Mouse (Mus musculus) urinary bladder, postnatal 36 days (tissue): ENCODE results near the gene Crispld2.

Experiments
- DNase-seq, 2 experiments: peaks; one replicate each; pipeline ENCODE4 v3.0.0; 2022; ENCODE audit warnings: low spot score in 2 of 2, mixed read lengths in 1 of 2

Crispld2 gene

GRCm38 (mm10) chr8:120067936-120068668 is 75.9 kb downstream of the Crispld2 start:
- DNase-seq: peak in 1 of 2 experiments; percentile 33

GRCm38 (mm10) chr8:120071684-120072083 is 79.4 kb downstream of the Crispld2 start:
- DNase-seq: peak; percentile 82 to 86

DNA sequence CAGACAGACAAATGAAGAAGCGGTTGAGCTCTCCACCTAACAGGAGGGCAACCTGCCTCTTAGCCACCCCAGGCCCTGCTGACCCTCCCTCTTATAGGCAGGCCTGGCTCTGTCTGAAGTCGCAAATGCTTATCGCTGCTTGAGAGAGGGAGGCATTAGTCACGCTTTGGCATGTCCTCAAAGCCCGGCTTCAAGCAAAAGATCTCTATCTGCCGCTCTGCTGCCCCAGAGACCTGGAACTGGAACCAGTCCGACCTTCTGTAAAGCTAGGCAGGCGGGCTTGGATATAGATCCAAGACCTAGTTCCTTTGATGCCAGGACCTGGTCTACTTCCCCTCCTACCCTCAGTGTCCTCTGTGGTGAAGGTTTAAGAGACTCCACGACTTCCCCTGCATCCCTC is 80.0 kb downstream of the Crispld2 start:
- DNase-seq: peak; percentile 69 to 76

- DNase-seq: peak in 1 of 2 experiments; percentile 43
These were observed 80.6 kb downstream of the Crispld2 start for GRCm38 (mm10) chr8:120072827-120073226.

DNA sequence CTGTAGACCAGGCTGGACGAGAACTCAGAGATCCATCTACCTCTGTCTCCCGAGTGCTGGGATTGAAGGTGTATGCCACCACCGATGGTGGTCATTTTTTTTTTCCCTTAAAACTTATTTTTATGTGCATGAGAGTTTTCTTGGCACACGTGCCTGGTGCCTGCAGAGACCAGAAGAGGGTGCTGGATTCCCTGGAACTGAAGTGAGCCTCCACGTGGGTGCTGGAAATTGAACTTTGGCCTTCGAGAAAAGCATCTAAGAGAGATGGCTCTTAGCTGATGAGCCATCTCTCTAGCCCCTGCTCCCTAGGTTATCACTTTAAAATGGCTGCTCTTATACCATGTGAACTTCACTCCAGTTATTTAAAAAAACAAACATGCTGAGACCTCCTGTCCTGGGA is 82.3 kb downstream of the Crispld2 start:
- DNase-seq: no peak

DNA sequence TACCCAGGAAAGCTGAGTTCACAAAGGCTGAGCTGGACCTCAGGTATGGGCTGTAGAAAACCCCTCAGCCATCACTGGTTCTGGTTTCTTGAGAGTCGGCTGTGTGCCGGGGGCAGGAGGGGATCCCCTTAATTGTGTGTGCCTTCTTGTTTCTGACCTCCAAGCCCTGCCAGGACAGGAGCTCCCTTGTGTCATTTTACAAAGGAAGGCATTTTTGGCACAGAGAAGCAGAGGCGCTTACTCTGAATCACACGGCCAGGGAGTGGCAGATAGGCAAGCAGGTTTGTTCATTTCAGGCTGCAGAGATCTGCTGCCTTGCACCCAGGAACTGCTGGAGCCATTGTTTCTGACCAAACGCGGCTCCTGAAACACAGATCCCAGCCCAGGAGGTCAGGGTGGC is 83.1 kb downstream of the Crispld2 start:
- DNase-seq: no peak

GRCm38 (mm10) chr8:120078080-120078479 is 85.8 kb downstream of the Crispld2 start:
- DNase-seq: peak; percentile 62 to 75

DNA sequence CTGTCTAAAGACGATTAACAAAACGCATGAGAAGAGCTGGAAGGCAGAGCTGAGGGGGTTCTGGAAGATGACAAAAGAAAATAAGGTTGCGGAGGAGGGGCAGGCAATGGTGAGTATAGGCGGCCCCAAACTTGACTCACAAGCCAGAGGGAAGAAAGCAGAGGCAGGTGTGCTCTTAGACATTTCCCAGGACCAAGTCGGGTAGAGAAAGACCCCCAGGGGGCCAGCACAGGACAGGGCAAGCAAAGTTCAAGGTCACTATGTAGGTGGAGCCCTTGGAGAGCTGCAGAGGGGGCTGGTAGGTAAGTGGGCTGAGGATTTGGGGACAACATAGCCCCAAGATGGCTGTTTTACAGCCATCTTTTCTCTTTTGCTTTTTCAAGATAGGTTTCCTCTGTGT is 87.1 kb downstream of the Crispld2 start:
- DNase-seq: no peak

- peak in 1 of 2 experiments; percentile 59 for DNase-seq
These were observed 91.0 kb downstream of the Crispld2 start for GRCm38 (mm10) chr8:120083261-120083660.

- no peak for DNase-seq
These were observed 92.5 kb downstream of the Crispld2 start for GRCm38 (mm10) chr8:120084783-120085182.

- DNase-seq: no peak
These were observed 97.3 kb downstream of the Crispld2 start for GRCm38 (mm10) chr8:120089511-120089910.

GRCm38 (mm10) chr8:120091032-120091431 is 98.8 kb downstream of the Crispld2 start:
- no peak for DNase-seq

DNA sequence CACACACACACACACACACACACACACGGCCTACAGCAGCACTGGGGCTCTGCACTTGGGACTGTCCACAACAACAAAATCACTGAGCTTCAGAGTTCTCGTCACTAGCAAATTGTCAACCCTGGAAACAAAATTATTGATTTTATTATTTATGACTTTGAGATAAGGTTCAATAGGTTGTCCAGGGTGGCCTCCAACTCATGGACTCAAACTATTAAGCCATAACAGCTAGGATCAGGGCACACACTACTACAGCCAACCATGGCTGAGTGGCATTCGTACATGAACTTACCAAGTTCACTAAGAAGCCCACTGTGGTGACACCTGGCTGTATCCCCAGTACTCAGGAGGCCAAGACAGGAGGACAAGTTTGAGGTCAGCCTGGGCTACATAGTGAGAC is 100.9 kb downstream of the Crispld2 start:
- no peak for DNase-seq

DNA sequence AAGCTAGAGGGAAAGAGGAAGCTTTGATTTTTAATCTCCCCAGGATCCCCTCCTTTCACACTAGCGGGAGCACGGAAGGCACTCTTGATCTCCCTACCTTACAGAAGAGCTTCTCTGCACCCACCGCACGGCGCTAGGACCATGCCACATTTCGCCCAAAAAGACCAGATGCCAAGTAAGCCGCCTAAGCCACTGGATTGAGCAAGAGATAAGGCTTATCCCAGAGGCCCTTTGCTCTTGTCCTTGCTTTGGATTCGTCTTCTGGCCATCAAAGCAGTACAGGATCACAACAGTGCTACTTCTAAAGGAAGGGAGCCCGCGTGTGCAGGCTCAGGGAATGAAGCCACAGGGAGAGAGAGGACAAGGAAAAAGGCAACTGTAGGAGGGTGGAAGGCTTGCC is 102.6 kb downstream of the Crispld2 start:
- no peak for DNase-seq

- DNase-seq: no peak
These were observed 104.2 kb downstream of the Crispld2 start for GRCm38 (mm10) chr8:120096486-120096885.

DNA sequence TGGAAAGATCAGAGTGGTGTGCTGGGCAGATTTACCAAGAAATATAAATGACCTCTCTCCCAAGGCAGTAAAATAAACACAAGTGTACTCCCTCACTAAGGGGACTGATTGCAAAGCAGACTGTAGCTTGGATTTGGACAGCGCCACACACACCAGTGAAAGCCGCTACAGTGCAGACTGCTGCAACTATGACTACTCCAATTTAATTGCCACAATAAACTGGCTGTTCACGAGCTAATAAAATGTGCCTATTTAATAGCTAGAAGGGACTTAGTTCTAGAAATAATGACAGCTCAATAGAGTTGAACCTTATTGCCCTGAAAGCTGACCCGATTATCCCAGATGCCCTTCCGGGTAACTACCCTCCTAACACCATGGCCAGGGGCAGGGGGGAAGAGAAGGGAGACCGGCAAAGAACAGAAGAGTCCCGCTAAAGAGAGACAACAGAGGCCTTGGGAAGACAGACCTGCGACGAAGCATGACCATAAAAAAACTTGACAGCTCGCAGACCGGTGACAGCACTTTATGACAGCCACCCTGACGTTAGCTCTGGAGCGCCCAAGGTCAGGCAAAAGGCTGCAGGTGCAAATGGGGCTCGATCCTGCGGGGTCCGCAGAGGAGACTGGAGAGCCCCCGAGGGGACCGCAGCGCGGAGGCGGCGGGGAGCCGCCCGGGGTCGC is 108.3 kb downstream of the Crispld2 start:
- no peak for DNase-seq

DNA sequence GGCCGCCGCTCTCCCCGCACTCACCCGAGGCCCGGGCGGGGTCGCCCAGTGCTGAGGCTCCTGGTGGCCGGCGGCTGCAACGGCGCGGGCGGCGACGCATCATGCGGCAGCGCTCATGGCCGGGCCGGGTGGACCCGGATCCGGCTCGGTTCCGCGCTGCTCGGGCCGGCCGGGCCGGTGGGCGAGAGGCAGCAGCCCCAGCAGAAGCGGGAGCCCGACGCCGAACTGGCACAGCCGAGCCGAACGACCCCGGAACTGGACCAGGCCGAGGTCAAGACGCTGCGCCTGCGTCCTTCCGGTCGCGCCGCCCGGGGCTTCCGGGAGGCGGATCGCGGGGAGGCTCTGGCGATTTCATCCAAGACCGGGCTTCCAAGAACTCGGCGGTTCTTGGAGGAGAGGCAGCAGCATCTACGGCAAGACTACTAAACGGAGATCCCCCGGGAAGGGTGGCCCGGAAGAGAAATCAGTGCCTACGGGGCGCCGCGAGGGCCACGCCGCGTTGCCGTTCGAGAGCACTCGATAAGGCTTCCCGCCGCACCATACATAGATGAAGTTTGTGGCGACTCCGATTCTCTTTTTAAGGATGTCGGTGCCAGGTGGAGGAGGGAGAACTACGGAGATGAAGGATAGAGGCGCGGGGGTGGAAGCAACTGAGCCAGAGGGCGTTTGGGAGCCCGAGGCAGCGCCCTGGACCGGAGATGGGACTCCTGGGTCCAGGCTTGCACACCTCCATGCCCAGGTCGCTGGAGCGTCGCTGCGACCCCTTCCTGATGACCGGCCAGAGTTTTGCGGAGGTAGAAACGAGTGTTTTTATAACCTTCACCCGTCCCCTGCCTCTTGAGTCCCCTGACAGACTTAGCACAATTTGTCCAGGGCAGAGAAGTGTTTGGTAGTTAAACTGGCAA is 109.1 kb downstream of the Crispld2 start, which contains the start of gene Zdhhc7:
Gene Zdhhc7 (minus strand): TSS at position 415 of the 905 bp plus-strand sequence.
- DNase-seq: peak; percentile 82
